Mouse (Mus musculus): ENCODE data around the gene Gm28038. TPM values are rescaled to one million over a fixed set of nuclear protein-coding genes. Genes with fewer than 3 reads are reported as not detected.

Gene Gm28038
- total RNA-seq, 1 experiment = not detected

- in situ Hi-C loops (cut with MboI; ENCODE audit: low sequenced_read_pairs in 2 of 2, unreplicated experiment in 2 of 2) = no loop called here
- Histone ChIP-seq H3K4me1 (ENCODE audit: control insufficient read depth in 2 of 2, insufficient read depth in 2 of 2, low read length in 2 of 2, poor library complexity in 1 of 2) (peaks cover 9 to 22% of the 10 kb centered on the region in 2 experiments; a peak in 3 of 4 replicates), H3K9me3 (ENCODE audit: control insufficient read depth, insufficient read depth, low read depth, low read length) (no peaks in the 10 kb centered on the region), H3K4me3 (ENCODE audit: insufficient read depth in 1 of 2, low read depth in 1 of 2, low read length in 2 of 2, poor library complexity in 1 of 2, severe bottlenecking in 1 of 2) (no peak overlapping the region), H3K36me3 (ENCODE audit: control insufficient read depth, insufficient read depth, low read length, poor library complexity, severe bottlenecking) (no peaks in the 10 kb centered on the region), H3K27ac (ENCODE audit: insufficient read depth, low read depth, low read length, poor library complexity, severe bottlenecking) (no peak overlapping the region), H3K9ac (ENCODE audit: insufficient read depth, low read depth, low read length, poor library complexity, severe bottlenecking) (no peak overlapping the region)
- TF ChIP-seq ZNF384 (IDR thresholded peaks at IDR 0.05; ENCODE audit: low read depth, low read length) (no peak), CHD2 (IDR thresholded peaks at IDR 0.05; ENCODE audit: low read depth, low read length) (no peak), HCFC1 (IDR thresholded peaks at IDR 0.05; ENCODE audit: borderline replicate concordance, insufficient read depth, low read length) (no peak), ZC3H11A (IDR thresholded peaks at IDR 0.05; ENCODE audit: borderline replicate concordance, low read depth, low read length) (no peak), MAFK (IDR thresholded peaks at IDR 0.05; ENCODE audit: insufficient read depth, low read depth, low read length) (no peak)
- DNase-seq (ENCODE audit: low read depth, low spot score) = no peak
These were observed 11.4 kb upstream of the Gm28038 start for GRCm38 (mm10) chr2:30269241-30269990.

DNA sequence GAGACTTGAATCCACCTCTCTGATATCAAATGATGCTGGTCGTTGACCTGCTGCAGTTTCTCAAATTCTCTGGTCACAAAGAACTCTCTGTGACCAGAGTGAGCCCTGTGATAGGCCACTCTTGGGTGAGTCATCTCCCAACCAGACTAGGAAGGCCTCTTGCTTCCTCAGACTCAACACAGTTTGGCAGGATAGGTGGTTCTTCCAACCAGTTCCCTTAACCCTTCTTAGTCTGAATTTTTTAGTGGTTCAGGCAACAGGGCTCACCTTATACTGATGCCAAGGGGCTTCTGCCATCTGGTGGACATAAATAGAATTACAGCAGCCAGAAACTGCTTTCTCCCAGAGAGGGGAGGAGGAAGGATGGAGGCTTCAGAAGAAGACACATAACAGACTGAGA, 10.7 kb upstream of the Gm28038 start:
- TF ChIP-seq ZC3H11A (IDR thresholded peaks at IDR 0.05; ENCODE audit: borderline replicate concordance, low read depth, low read length) (peak; percentile 49; the same call in 1 of the 2 replicates), CHD2 (IDR thresholded peaks at IDR 0.05; ENCODE audit: low read depth, low read length) (no peak), ZNF384 (IDR thresholded peaks at IDR 0.05; ENCODE audit: low read depth, low read length) (0 out of 2 replicates have a peak, but pooled peaks have one; percentile 21)
- in situ Hi-C loops (cut with MboI; ENCODE audit: low sequenced_read_pairs in 2 of 2, unreplicated experiment in 2 of 2) = no loop called here
- H3K4me3 ChIP-seq (ENCODE audit: insufficient read depth in 1 of 2, low read depth in 1 of 2, low read length in 2 of 2, poor library complexity in 1 of 2, severe bottlenecking in 1 of 2) = no peak overlapping the region
- no peaks in the 10 kb centered on the region for H3K36me3 ChIP-seq (ENCODE audit: control insufficient read depth, insufficient read depth, low read length, poor library complexity, severe bottlenecking)
- H3K9me3 ChIP-seq (ENCODE audit: control insufficient read depth, insufficient read depth, low read depth, low read length) = no peaks in the 10 kb centered on the region
- H3K9ac ChIP-seq (ENCODE audit: insufficient read depth, low read depth, low read length, poor library complexity, severe bottlenecking) = no peak overlapping the region
- H3K4me1 ChIP-seq (ENCODE audit: control insufficient read depth in 2 of 2, insufficient read depth in 2 of 2, low read length in 2 of 2, poor library complexity in 1 of 2) = peaks cover 5 to 16% of the 10 kb centered on the region in 2 experiments; a peak in 2 of 4 replicates
- peak; percentile 62 for DNase-seq (ENCODE audit: low read depth, low spot score)
- H3K27ac ChIP-seq (ENCODE audit: insufficient read depth, low read depth, low read length, poor library complexity, severe bottlenecking) = no peak overlapping the region

DNA sequence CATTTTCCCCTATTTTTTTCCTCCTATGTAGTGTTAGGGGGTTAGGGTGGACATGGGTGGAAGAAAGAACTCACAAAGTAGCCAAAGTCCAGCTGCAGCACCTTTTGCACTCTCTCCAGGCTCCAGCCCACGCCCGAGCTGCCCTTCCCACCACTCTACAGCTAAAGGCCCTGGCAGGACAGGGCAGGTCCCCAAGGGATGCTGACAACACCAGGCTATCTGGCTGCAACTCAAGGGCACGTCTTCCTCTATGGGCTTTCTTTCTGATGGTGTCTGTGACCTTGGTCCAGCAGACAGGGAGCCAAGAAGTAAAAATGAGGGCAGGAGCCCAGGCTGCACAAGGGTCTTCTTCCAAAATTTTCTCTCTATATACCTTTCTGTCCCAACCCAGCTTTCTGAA, 808 bp downstream of the Gm28038 start:
- H3K27ac ChIP-seq (ENCODE audit: insufficient read depth, low read depth, low read length, poor library complexity, severe bottlenecking) = no peak overlapping the region
- peaks cover 0 to 3% of the 10 kb centered on the region in 2 experiments; a peak in 1 of 4 replicates for H3K4me1 ChIP-seq (ENCODE audit: control insufficient read depth in 2 of 2, insufficient read depth in 2 of 2, low read length in 2 of 2, poor library complexity in 1 of 2)
- no peaks in the 10 kb centered on the region for H3K36me3 ChIP-seq (ENCODE audit: control insufficient read depth, insufficient read depth, low read length, poor library complexity, severe bottlenecking)
- H3K9me3 ChIP-seq (ENCODE audit: control insufficient read depth, insufficient read depth, low read depth, low read length) = no peaks in the 10 kb centered on the region
- no peak overlapping the region for H3K4me3 ChIP-seq (ENCODE audit: insufficient read depth in 1 of 2, low read depth in 1 of 2, low read length in 2 of 2, poor library complexity in 1 of 2, severe bottlenecking in 1 of 2)
- no peak for TF ChIP-seq CHD2 (IDR thresholded peaks at IDR 0.05; ENCODE audit: low read depth, low read length)
- TF ChIP-seq ZC3H11A (IDR thresholded peaks at IDR 0.05; ENCODE audit: borderline replicate concordance, low read depth, low read length) = no peak
- no peak for TF ChIP-seq ZNF384 (IDR thresholded peaks at IDR 0.05; ENCODE audit: low read depth, low read length)
- no peak for TF ChIP-seq MAFK (IDR thresholded peaks at IDR 0.05; ENCODE audit: insufficient read depth, low read depth, low read length)
- no peak for TF ChIP-seq HCFC1 (IDR thresholded peaks at IDR 0.05; ENCODE audit: borderline replicate concordance, insufficient read depth, low read length)
- in situ Hi-C loops (cut with MboI; ENCODE audit: low sequenced_read_pairs in 2 of 2, unreplicated experiment in 2 of 2) = no loop called here
- H3K9ac ChIP-seq (ENCODE audit: insufficient read depth, low read depth, low read length, poor library complexity, severe bottlenecking) = no peak overlapping the region
- no peak for DNase-seq (ENCODE audit: low read depth, low spot score)

GRCm38 (mm10) chr2:30283193-30283592, 2.4 kb downstream of the Gm28038 start:
- TF ChIP-seq CHD2 (IDR thresholded peaks at IDR 0.05; ENCODE audit: low read depth, low read length) = no peak
- TF ChIP-seq ZC3H11A (IDR thresholded peaks at IDR 0.05; ENCODE audit: borderline replicate concordance, low read depth, low read length) = no peak
- Histone ChIP-seq H3K9me3 (ENCODE audit: control insufficient read depth, insufficient read depth, low read depth, low read length) (no peaks in the 10 kb centered on the region), H3K4me3 (ENCODE audit: insufficient read depth in 1 of 2, low read depth in 1 of 2, low read length in 2 of 2, poor library complexity in 1 of 2, severe bottlenecking in 1 of 2) (no peak overlapping the region), H3K36me3 (ENCODE audit: control insufficient read depth, insufficient read depth, low read length, poor library complexity, severe bottlenecking) (no peaks in the 10 kb centered on the region), H3K9ac (ENCODE audit: insufficient read depth, low read depth, low read length, poor library complexity, severe bottlenecking) (no peak overlapping the region), H3K4me1 (ENCODE audit: control insufficient read depth in 2 of 2, insufficient read depth in 2 of 2, low read length in 2 of 2, poor library complexity in 1 of 2) (peaks cover 0 to 3% of the 10 kb centered on the region in 2 experiments; a peak in 1 of 4 replicates), H3K27ac (ENCODE audit: insufficient read depth, low read depth, low read length, poor library complexity, severe bottlenecking) (no peak overlapping the region)
- no peak for DNase-seq (ENCODE audit: low read depth, low spot score)
- in situ Hi-C loops (cut with MboI; ENCODE audit: low sequenced_read_pairs in 2 of 2, unreplicated experiment in 2 of 2) = no loop called here

All from ES-E14 (cell line).